Mouse (Mus musculus) G1E (cell line): Measurements from ENCODE around the gene Mgat4b. TPM values are rescaled to one million over a fixed set of nuclear protein-coding genes. Genes with fewer than 3 reads are reported as not detected.

ENCODE experiments used
- ATAC-seq: 2 replicates; pipeline ENCODE4 v1.8.0; 2016; ENCODE audit warnings: mild to moderate bottlenecking; ENCODE audit not compliant: insufficient number of reproducible peaks, poor library complexity, low FRiP score, severe bottlenecking; ENCODE audit errors: extremely low read depth
- DNase-seq: peaks from one replicate; pipeline ENCODE4 v3.0.0; 2012; ENCODE audit warnings: low spot score
- H3K27me3 ChIP-seq: 2 replicates; pipeline ENCODE4 v1.6.1; 2012; ENCODE audit warnings: mild to moderate bottlenecking, low read length, inconsistent platforms; ENCODE audit not compliant: insufficient read depth
- H3K36me3 ChIP-seq: replicated peaks from 2 replicates; pipeline ENCODE3; 2012; ENCODE audit warnings: mild to moderate bottlenecking, inconsistent platforms
- H3K4me1 ChIP-seq: 2 replicates; pipeline ENCODE4 v1.6.1; 2012; ENCODE audit warnings: low read depth, low read length, inconsistent platforms, mixed read lengths; ENCODE audit not compliant: insufficient read depth
- H3K4me3 ChIP-seq: 2 replicates; pipeline ENCODE4 v1.5.1; 2012; ENCODE audit warnings: low read depth, mild to moderate bottlenecking, inconsistent platforms, low read length, moderate library complexity, mixed read lengths
- H3K9me3 ChIP-seq: replicated peaks from 2 replicates; pipeline ENCODE4 v1.6.1; 2012; ENCODE audit warnings: inconsistent platforms
- CTCF ChIP-seq: IDR thresholded peaks from 2 replicates; pipeline ENCODE4 v1.5.1; 2012; ENCODE audit warnings: low read depth, low read length, inconsistent platforms, mixed read lengths
- GATA1 ChIP-seq: IDR thresholded peaks from 2 replicates; pipeline ENCODE4 v1.6.1; 2012; ENCODE audit warnings: borderline replicate concordance, low read length, inconsistent platforms, mixed read lengths
- GATA2 ChIP-seq: IDR thresholded peaks from 2 replicates; pipeline ENCODE4 v1.6.1; 2012; ENCODE audit warnings: low read depth, low read length, inconsistent platforms, borderline replicate concordance
- POLR2AphosphoS5 ChIP-seq: IDR thresholded peaks from 2 replicates; pipeline ENCODE4 v1.6.1; 2012; ENCODE audit warnings: low read depth, low read length, inconsistent platforms; ENCODE audit not compliant: insufficient replicate concordance
- TAL1 ChIP-seq: conservative IDR thresholded peaks from 2 replicates; pipeline ENCODE4 v1.6.1; 2012; ENCODE audit warnings: low read depth, low read length, inconsistent platforms, mixed read lengths
- polyA plus RNA-seq: library from polyadenylated mRNA; stranded (reverse); fragments of >175 nt; gene quantifications from 2 replicates; pipeline ENCODE4 v1.2.3, GENCODE M21; 2012
- total RNA-seq, 2 experiments: library from RNA; stranded (forward) in 1 of 2; stranded (reverse) in 1 of 2; fragments of 200-1000 nt in 1 of 2; fragments of >200 nt in 1 of 2; fragmentation: Nextera tagmentation in 1 of 2; gene quantifications; 2 replicates each; pipeline ENCODE4 v1.2.3; 2014 to 2017

Mgat4b gene
- total and polyA plus RNA-seq, 3 experiments = 15.6 to 106 (median 18.4) TPM

DNA sequence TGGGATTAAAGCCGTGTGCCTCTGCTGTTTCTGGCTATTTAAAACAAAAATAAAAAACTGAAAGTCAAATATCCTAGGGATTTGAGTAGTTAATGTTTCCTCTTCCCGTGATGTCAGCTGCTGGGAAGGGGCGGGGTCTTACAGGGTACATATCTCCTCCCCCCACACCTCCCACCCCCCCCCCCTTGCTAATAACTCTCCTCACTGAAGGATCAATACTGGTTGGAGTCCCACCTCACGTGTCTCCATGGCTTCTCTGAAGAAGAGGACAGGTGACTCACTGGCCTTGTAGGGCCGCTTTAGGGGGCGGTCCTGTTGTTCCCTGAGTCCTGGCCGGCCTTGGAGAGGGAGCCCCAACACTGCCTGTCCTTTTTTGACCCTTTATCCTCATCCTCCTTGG, 22.0 kb upstream of the Mgat4b start:
- Histone ChIP-seq H3K4me3 (no peak overlapping the region), H3K36me3 (peaks cover 63% of the 10 kb centered on the region), H3K4me1 (peaks cover 5% of the 10 kb centered on the region; the same call in 1 of the 2 replicates), H3K9me3 (no peaks in the 10 kb centered on the region), H3K27me3 (no peaks in the 10 kb centered on the region)
- no peak for TF ChIP-seq GATA1
- TF ChIP-seq TAL1 = no peak
- TF ChIP-seq POLR2AphosphoS5 = no peak
- TF ChIP-seq GATA2 = no peak
- no peak for TF ChIP-seq CTCF
- ATAC-seq (no peak), DNase-seq (no peak)

DNA sequence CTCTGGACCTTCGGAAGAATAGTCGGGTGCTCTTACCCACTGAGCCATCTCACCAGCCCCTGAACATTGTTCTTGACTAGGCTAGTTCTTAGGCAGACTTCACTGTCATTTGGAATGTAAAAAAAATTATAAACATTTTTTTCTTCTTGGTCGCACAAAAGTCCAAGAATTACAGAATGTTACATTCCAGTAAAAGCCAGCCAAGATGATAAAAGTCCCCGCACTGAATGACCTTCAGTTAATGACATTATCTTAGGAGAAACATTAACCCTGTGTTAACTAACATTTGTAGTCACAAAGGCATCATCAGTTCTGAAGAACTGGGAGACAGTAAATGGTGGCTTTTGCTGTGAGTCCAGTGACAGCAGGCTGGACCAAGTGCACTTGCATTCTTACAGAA, 20.3 kb upstream of the Mgat4b start:
- no peak for ATAC-seq
- peaks cover 68% of the 10 kb centered on the region for H3K36me3 ChIP-seq
- peaks cover 20% of the 10 kb centered on the region for H3K4me1 ChIP-seq
- no peak for TF ChIP-seq CTCF
- no peak for TF ChIP-seq GATA1
- no peak for TF ChIP-seq POLR2AphosphoS5
- no peak for TF ChIP-seq GATA2
- TF ChIP-seq TAL1 = no peak
- H3K9me3 ChIP-seq = no peaks in the 10 kb centered on the region
- no peak overlapping the region for H3K4me3 ChIP-seq
- no peaks in the 10 kb centered on the region for H3K27me3 ChIP-seq
- DNase-seq = no peak

DNA sequence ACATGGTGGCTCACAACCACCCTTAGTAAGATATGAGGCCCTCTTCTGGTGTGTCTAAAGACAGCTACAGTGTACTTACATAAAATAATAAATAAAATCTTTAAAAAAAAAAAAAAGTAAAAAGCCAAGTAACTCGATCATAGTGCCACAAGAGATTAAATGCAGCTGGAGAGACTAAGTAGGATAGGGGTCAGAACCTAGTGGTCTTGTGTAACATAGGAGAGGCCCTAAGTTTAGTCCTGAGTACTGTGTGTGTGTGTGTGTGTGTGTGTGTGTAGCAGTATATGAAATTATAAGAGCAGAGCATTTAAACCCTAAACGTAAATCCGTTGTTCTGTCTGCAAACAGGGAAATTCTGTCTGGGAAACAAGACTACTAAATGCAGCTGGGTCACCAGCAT, 18.4 kb upstream of the Mgat4b start:
- ATAC-seq (no peak), DNase-seq (no peak)
- Histone ChIP-seq H3K36me3 (peaks cover 68% of the 10 kb centered on the region), H3K4me3 (no peak overlapping the region), H3K27me3 (no peaks in the 10 kb centered on the region), H3K9me3 (no peaks in the 10 kb centered on the region), H3K4me1 (peaks cover 23% of the 10 kb centered on the region)
- TF ChIP-seq GATA2 = no peak
- no peak for TF ChIP-seq POLR2AphosphoS5
- no peak for TF ChIP-seq GATA1
- TF ChIP-seq TAL1 = no peak
- no peak for TF ChIP-seq CTCF

- DNase-seq (no peak), ATAC-seq (no peak)
- H3K27me3 ChIP-seq = no peaks in the 10 kb centered on the region
- TF ChIP-seq TAL1 (no peak), GATA2 (no peak), POLR2AphosphoS5 (no peak), CTCF (no peak), GATA1 (no peak)
- H3K4me1 ChIP-seq = peaks cover 23% of the 10 kb centered on the region
- no peak overlapping the region for H3K4me3 ChIP-seq
- peaks cover 73% of the 10 kb centered on the region for H3K36me3 ChIP-seq
- H3K9me3 ChIP-seq = no peaks in the 10 kb centered on the region
These were observed 16.6 kb upstream of the Mgat4b start for GRCm38 (mm10) chr11:50194070-50194469.

- Histone ChIP-seq H3K4me3 (no peak overlapping the region), H3K4me1 (peaks cover 24% of the 10 kb centered on the region), H3K36me3 (peaks cover 80% of the 10 kb centered on the region), H3K27me3 (no peaks in the 10 kb centered on the region), H3K9me3 (no peaks in the 10 kb centered on the region)
- no peak for DNase-seq
- no peak for ATAC-seq
- TF ChIP-seq GATA1 (no peak), CTCF (no peak), TAL1 (no peak), POLR2AphosphoS5 (no peak), GATA2 (no peak)
These were observed 15.9 kb upstream of the Mgat4b start for GRCm38 (mm10) chr11:50194793-50195192.

DNA sequence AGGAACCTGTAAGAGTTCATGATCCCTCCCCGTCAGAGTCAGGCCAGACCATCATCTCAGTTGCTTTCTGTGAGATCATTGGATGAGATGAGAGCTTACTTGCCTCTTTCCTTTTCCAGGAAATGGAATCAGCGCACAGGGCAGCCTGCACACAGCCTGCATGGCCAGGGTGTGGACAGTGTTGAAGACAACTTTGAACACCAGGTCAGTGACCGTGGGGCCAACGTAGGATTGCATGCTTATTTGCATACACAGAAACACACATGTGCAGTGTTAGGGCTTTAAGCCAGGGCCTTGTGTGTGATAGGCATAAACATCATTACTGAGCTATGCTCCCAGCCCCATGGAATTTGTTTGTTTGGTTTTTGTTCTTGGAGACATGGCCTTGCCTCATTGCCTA, 13.2 kb upstream of the Mgat4b start:
- Histone ChIP-seq H3K4me3 (no peak overlapping the region), H3K4me1 (peaks cover 20% of the 10 kb centered on the region), H3K9me3 (no peaks in the 10 kb centered on the region), H3K27me3 (no peaks in the 10 kb centered on the region), H3K36me3 (peaks cover 90% of the 10 kb centered on the region)
- TF ChIP-seq GATA2 (no peak), POLR2AphosphoS5 (no peak), TAL1 (no peak), GATA1 (no peak), CTCF (no peak)
- no peak for ATAC-seq
- no peak for DNase-seq

DNA sequence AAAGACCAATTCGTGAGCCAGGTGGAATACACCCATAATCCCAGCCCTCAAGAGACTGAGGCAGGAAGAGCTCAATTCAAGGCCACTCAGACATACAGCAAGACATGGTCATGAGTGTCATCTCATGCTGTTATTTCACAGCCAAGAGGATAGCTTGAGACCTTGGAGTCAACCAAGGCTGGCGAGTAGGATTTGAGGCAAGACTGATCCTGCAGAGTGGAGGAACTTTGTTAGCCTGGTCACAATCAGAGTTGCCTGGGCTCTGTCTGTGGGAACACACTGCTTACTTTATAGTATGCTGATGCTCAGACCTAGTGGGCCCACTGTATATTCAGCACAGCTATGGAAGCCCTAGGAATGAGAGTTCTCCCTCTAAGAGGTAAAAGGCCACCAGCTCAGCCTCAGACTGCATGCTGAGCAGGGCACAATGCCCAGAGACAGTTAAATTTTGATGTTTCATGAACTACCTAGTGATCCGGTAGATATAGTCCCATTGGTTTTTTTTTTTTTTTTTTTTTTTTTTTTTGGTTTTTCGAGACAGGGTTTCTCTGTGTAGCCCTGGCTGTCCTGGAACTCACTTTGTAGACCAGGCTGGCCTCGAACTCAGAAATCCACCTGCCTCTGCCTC, 12.4 kb upstream of the Mgat4b start:
- H3K4me3 ChIP-seq = no peak overlapping the region
- H3K9me3 ChIP-seq = no peaks in the 10 kb centered on the region
- DNase-seq (no peak), ATAC-seq (no peak)
- no peaks in the 10 kb centered on the region for H3K27me3 ChIP-seq
- TF ChIP-seq POLR2AphosphoS5 (no peak), CTCF (no peak), GATA2 (no peak), GATA1 (no peak), TAL1 (no peak)
- peaks cover 96% of the 10 kb centered on the region for H3K36me3 ChIP-seq
- H3K4me1 ChIP-seq = peaks cover 21% of the 10 kb centered on the region
